Mouse (Mus musculus) left cerebral cortex, postnatal 25 days (tissue): ENCODE measurements around the gene Dlx5. TPM values are rescaled to one million over a fixed set of nuclear protein-coding genes. Genes with fewer than 3 reads are reported as not detected.

Source experiments
- DNase-seq, 2 experiments: peaks; one replicate each; pipeline ENCODE4 v3.0.0; 2022; ENCODE audit warnings: low spot score in 2 of 2, mixed read lengths in 1 of 2
- intact Hi-C: fragments of 180-260 bp; cut with DNase I; formaldehyde crosslinking; loops from one replicate; pipeline ENCODE4 v1.15.1; 2025
- total RNA-seq, 2 experiments: library from RNA; stranded (reverse); gene quantifications; 2 replicates each; pipeline ENCODE4 v1.2.3; 2021

Gene Dlx5
- total RNA-seq, 2 experiments from 2014 or later = 6.5 to 9.1 TPM

- intact Hi-C loops = no loop called here
- no peak for DNase-seq
These were observed 3.7 kb downstream of the Dlx5 start for GRCm38 (mm10) chr6:6877981-6878840.

- intact Hi-C loops = no loop called here
- no peak for DNase-seq
These were observed 4.5 kb downstream of the Dlx5 start for GRCm38 (mm10) chr6:6877346-6877910.

GRCm38 (mm10) chr6:6876731-6877130, 5.2 kb downstream of the Dlx5 start:
- DNase-seq = no peak
- intact Hi-C loops = no loop called here

GRCm38 (mm10) chr6:6876231-6876630, 5.7 kb downstream of the Dlx5 start:
- no peak for DNase-seq
- intact Hi-C loops = no loop called here

- intact Hi-C loops = no loop called here
- DNase-seq = no peak
These were observed 6.2 kb downstream of the Dlx5 start for GRCm38 (mm10) chr6:6875676-6876075.

GRCm38 (mm10) chr6:6875136-6875535, 6.7 kb downstream of the Dlx5 start:
- DNase-seq = no peak
- intact Hi-C loops = no loop called here

GRCm38 (mm10) chr6:6874073-6874771, 7.7 kb downstream of the Dlx5 start:
- intact Hi-C loops = no loop called here
- no peak for DNase-seq

- intact Hi-C loops = no loop called here
- no peak for DNase-seq
These were observed 8.3 kb downstream of the Dlx5 start for GRCm38 (mm10) chr6:6873476-6874072.

- intact Hi-C loops = no loop called here
- DNase-seq = no peak
These were observed 9.0 kb downstream of the Dlx5 start for GRCm38 (mm10) chr6:6872873-6873272.

- intact Hi-C loops = no loop called here
- DNase-seq = no peak
These were observed 10.2 kb downstream of the Dlx5 start for GRCm38 (mm10) chr6:6871692-6872091.

GRCm38 (mm10) chr6:6870876-6871420, 10.9 kb downstream of the Dlx5 start:
- intact Hi-C loops = no loop called here

GRCm38 (mm10) chr6:6869961-6870800, 11.7 kb downstream of the Dlx5 start:
- no peak for DNase-seq
- intact Hi-C loops = no loop called here

More at GRCm38 (mm10) chr6:6870876-6871420, 10.9 kb downstream of the Dlx5 start:
- no peak for DNase-seq

GRCm38 (mm10) chr6:6869041-6869685, 12.7 kb downstream of the Dlx5 start:
- intact Hi-C loops = no loop called here
- no peak for DNase-seq

GRCm38 (mm10) chr6:6867031-6867430, 14.9 kb downstream of the Dlx5 start:
- DNase-seq = no peak
- intact Hi-C loops = no loop called here

- DNase-seq = no peak
- intact Hi-C loops = loop anchor here (5.0 kb wide), 1 partner anchor 287 kb away; the partner anchor contains the start of gene Sem1
These were observed 17.1 kb downstream of the Dlx5 start for GRCm38 (mm10) chr6:6864441-6865440.

- no peak for DNase-seq
- intact Hi-C loops = loop anchor here (5.0 kb wide), 1 partner anchor 287 kb away; the partner anchor contains the start of gene Sem1
These were observed 17.9 kb downstream of the Dlx5 start for GRCm38 (mm10) chr6:6863955-6864354.

GRCm38 (mm10) chr6:6863160-6863870, 18.6 kb downstream of the Dlx5 start, which contains the start of gene Dlx6:
TSS of gene Dlx6 (plus strand) at chr6:6863334.
- no peak for DNase-seq
- intact Hi-C loops = loop anchor here (5.0 kb wide), 1 partner anchor 286 kb away; the partner anchor contains the start of gene Sem1
